Mouse (Mus musculus): ENCODE results near the gene Ccdc146.

- TF ChIP-seq CTCF (IDR thresholded peaks at IDR 0.05; ENCODE audit: extremely low read depth, insufficient read length, insufficient replicate concordance, low read depth, low read length) = no peak
- no peak for TF ChIP-seq POLR2A (IDR thresholded peaks at IDR 0.05; ENCODE audit: low read depth, low read length)
Observed at GRCm38 (mm10) chr5:21438428-21438827, 14.0 kb upstream of the Ccdc146 start.
